Mouse (Mus musculus) ES-E14 (cell line): ENCODE data around the gene Trafd1. TPM values are rescaled to one million over a fixed set of nuclear protein-coding genes. Genes with fewer than 3 reads are reported as not detected.

Experiments
- DNase-seq: peaks from one replicate; pipeline ENCODE4 v3.0.0-alpha.2; 2013; ENCODE audit warnings: low read depth, low spot score
- H3K27ac ChIP-seq: 2 replicates; pipeline ENCODE4 v1.5.1; 2012; ENCODE audit warnings: low read depth, mild to moderate bottlenecking, low read length, moderate library complexity, mixed read lengths; ENCODE audit not compliant: poor library complexity, insufficient read depth, severe bottlenecking
- H3K36me3 ChIP-seq: 2 replicates; pipeline ENCODE4 v1.6.1; 2012; ENCODE audit warnings: mild to moderate bottlenecking, low read length, moderate library complexity, mixed read lengths; ENCODE audit not compliant: control insufficient read depth, poor library complexity, insufficient read depth, severe bottlenecking
- H3K4me1 ChIP-seq, 2 experiments: fragments of 150-350 bp in 1 of 2; sonication (generic) in 1 of 2; 2 replicates each; pipeline ENCODE4 v1.6.1; 2012; ENCODE audit warnings: low read length in 2 of 2, mild to moderate bottlenecking in 1 of 2, mixed read lengths in 1 of 2; ENCODE audit not compliant: control insufficient read depth in 2 of 2, insufficient read depth in 2 of 2, poor library complexity in 1 of 2
- H3K4me3 ChIP-seq, 2 experiments: fragments of 150-350 bp in 1 of 2; sonication (generic) in 1 of 2; 2 replicates each; pipeline ENCODE4 v1.5.1; 2012; ENCODE audit warnings: low read length in 2 of 2, low read depth in 1 of 2, mild to moderate bottlenecking in 1 of 2, mixed read lengths in 1 of 2; ENCODE audit not compliant: insufficient read depth in 1 of 2, poor library complexity in 1 of 2, severe bottlenecking in 1 of 2
- H3K9ac ChIP-seq: 2 replicates; pipeline ENCODE4 v1.6.1; 2012; ENCODE audit warnings: low read depth, mild to moderate bottlenecking, low read length, mixed read lengths; ENCODE audit not compliant: poor library complexity, insufficient read depth, severe bottlenecking
- H3K9me3 ChIP-seq: fragments of 150-350 bp; sonication (generic); 2 replicates; pipeline ENCODE4 v1.6.1; 2012; ENCODE audit warnings: low read depth, mild to moderate bottlenecking, low read length; ENCODE audit not compliant: control insufficient read depth, insufficient read depth
- CHD2 ChIP-seq: IDR thresholded peaks from 2 replicates; pipeline ENCODE4 v1.6.1; 2014; ENCODE audit warnings: mild to moderate bottlenecking, low read depth, low read length, inconsistent platforms
- HCFC1 ChIP-seq: IDR thresholded peaks from 2 replicates; pipeline ENCODE4 v1.6.1; 2012; ENCODE audit warnings: low read length, inconsistent platforms, borderline replicate concordance; ENCODE audit not compliant: insufficient read depth
- MAFK ChIP-seq: IDR thresholded peaks from 2 replicates; pipeline ENCODE4 v1.6.1; 2014; ENCODE audit warnings: mild to moderate bottlenecking, low read depth, low read length, inconsistent platforms; ENCODE audit not compliant: insufficient read depth
- ZC3H11A ChIP-seq: IDR thresholded peaks from 2 replicates; pipeline ENCODE4 v1.6.1; 2012; ENCODE audit warnings: low read depth, mild to moderate bottlenecking, inconsistent platforms, low read length, borderline replicate concordance
- ZNF384 ChIP-seq: IDR thresholded peaks from 2 replicates; pipeline ENCODE4 v1.6.1; 2012; ENCODE audit warnings: low read depth, low read length, inconsistent platforms
- in situ Hi-C, 2 experiments: fragments of 600-800 bp; cut with MboI; formaldehyde crosslinking; loops; one replicate each; pipeline ENCODE4 v1.15.1; 2025; ENCODE audit warnings: low sequenced_read_pairs in 2 of 2, inconsistent platforms in 1 of 2; ENCODE audit not compliant: unreplicated experiment in 2 of 2
- total RNA-seq: library from RNA; depleted of rRNA; stranded (reverse); fragments of 300-350 nt; gene quantifications from 2 replicates; pipeline ENCODE4 v1.2.3, GENCODE M21; 2012

Trafd1 gene
- total RNA-seq, 1 experiment = 13.8 TPM

- H3K4me1 ChIP-seq = peaks cover 2 to 4% of the 10 kb centered on the region in 2 experiments; a peak in 2 of 4 replicates
- no peaks in the 10 kb centered on the region for H3K36me3 ChIP-seq
- TF ChIP-seq ZC3H11A (no peak), CHD2 (no peak), MAFK (no peak), ZNF384 (no peak), HCFC1 (no peak)
- in situ Hi-C loops = loop anchor here in 1 of 2 experiments (10.0 kb wide), 1 partner anchor 174 kb away; no protein-coding TSS in a partner anchor
- no peak for DNase-seq
- no peaks in the 10 kb centered on the region for H3K9me3 ChIP-seq
- no peak overlapping the region for H3K27ac ChIP-seq
- no peak overlapping the region for H3K4me3 ChIP-seq
- H3K9ac ChIP-seq = no peak overlapping the region
These were observed 3.7 kb upstream of the Trafd1 start for GRCm38 (mm10) chr5:121389106-121389505.

- TF ChIP-seq MAFK (no peak), CHD2 (no peak), ZNF384 (no peak), ZC3H11A (no peak), HCFC1 (no peak)
- Histone ChIP-seq H3K9ac (no peak overlapping the region), H3K27ac (no peak overlapping the region), H3K36me3 (no peaks in the 10 kb centered on the region), H3K9me3 (no peaks in the 10 kb centered on the region), H3K4me1 (peaks cover 0 to 4% of the 10 kb centered on the region in 2 experiments; a peak in 1 of 4 replicates), H3K4me3 (no peak overlapping the region)
- no peak for DNase-seq
- in situ Hi-C loops = loop anchor here in 1 of 2 experiments (10.0 kb wide), 1 partner anchor 172 kb away; no protein-coding TSS in a partner anchor
These were observed 1.7 kb upstream of the Trafd1 start for GRCm38 (mm10) chr5:121387126-121387525.

- Histone ChIP-seq H3K4me3 (peak overlapping the region in 1 of 2 experiments; percentile 73; a peak in 2 of 4 replicates), H3K27ac (no peak overlapping the region), H3K9ac (no peak overlapping the region)
These were observed 883 bp upstream of the Trafd1 start for GRCm38 (mm10) chr5:121386120-121386909.

GRCm38 (mm10) chr5:121384757-121385460, 523 bp downstream of the Trafd1 start:
- DNase-seq = no peak
- peaks cover 0 to 4% of the 10 kb centered on the region in 2 experiments; a peak in 1 of 4 replicates for H3K4me1 ChIP-seq
- in situ Hi-C loops = loop anchor here in 1 of 2 experiments (10.0 kb wide), 1 partner anchor 170 kb away; no protein-coding TSS in a partner anchor
- TF ChIP-seq ZNF384 (0 out of 2 replicates have a peak, but pooled peaks have one; percentile 67), ZC3H11A (no peak)
- peak overlapping the region; percentile 73 to 78 for H3K4me3 ChIP-seq
- no peaks in the 10 kb centered on the region for H3K9me3 ChIP-seq
- peak overlapping the region; percentile 76 for H3K9ac ChIP-seq
- no peak overlapping the region for H3K27ac ChIP-seq
- no peaks in the 10 kb centered on the region for H3K36me3 ChIP-seq

More at GRCm38 (mm10) chr5:121386120-121386909, 883 bp upstream of the Trafd1 start:
- Histone ChIP-seq H3K4me1 (peaks cover 0 to 4% of the 10 kb centered on the region in 2 experiments; a peak in 1 of 4 replicates), H3K36me3 (no peaks in the 10 kb centered on the region), H3K9me3 (no peaks in the 10 kb centered on the region)
- TF ChIP-seq MAFK (no peak), CHD2 (no peak), ZC3H11A (no peak), ZNF384 (no peak), HCFC1 (no peak)
- in situ Hi-C loops = loop anchor here in 1 of 2 experiments (10.0 kb wide), 1 partner anchor 172 kb away; no protein-coding TSS in a partner anchor
- DNase-seq = no peak
